Mouse (Mus musculus) left cerebral cortex, postnatal 10 days (tissue): ENCODE data around the gene Asrgl1. TPM values are rescaled to one million over a fixed set of nuclear protein-coding genes. Genes with fewer than 3 reads are reported as not detected.

Source experiments
- DNase-seq, 2 experiments: peaks; one replicate each; pipeline ENCODE4 v3.0.0; 2021 to 2022; ENCODE audit warnings: low spot score in 2 of 2, mixed read lengths in 1 of 2; ENCODE audit errors: extremely low spot score in 1 of 2
- intact Hi-C: fragments of 180-260 bp; cut with DNase I; formaldehyde crosslinking; loops from one replicate; pipeline ENCODE4 v1.15.1; 2025
- total RNA-seq, 2 experiments: library from RNA; stranded (reverse); gene quantifications; 2 replicates each; pipeline ENCODE4 v1.2.3; 2021

Asrgl1 gene
- total RNA-seq, 2 experiments from 2014 or later: 86.4 to 86.9 TPM

DNA sequence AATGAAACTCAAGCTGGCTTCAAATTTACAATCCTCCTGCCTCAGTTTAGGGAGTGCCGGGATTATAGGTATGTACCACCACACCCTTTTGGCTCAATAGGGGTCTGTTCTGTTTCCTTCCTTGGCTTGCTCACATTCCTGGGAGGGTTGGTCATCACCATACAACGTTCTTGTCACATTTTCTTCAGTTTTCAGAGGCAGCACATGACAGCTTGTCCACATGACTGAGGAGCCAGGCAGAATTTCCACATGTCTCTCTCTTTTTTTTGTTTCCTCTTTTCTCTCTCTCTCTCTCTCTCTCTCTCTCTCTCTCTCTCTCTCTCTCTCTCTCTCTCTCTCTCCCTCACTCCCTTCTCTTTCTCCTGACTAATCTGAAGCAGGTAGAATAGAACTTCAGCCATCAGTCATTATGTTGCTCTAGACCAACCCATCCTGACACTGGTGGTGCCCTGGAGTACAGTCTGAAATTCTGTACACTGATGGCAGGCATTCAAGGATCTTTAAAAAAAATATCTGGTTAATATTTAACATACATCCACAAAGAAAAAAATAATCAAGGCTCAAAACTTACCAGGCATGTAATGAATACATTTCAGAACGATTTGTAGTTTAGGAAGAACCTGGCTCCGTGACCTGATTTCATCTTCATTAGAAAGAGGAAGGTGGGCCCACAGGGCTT is 58.3 kb downstream of the Asrgl1 start:
- DNase-seq: no peak
- intact Hi-C loops: no loop called here

- intact Hi-C loops: no loop called here
- DNase-seq: no peak
Measured at GRCm38 (mm10) chr19:9076035-9076434, 59.4 kb downstream of the Asrgl1 start.

DNA sequence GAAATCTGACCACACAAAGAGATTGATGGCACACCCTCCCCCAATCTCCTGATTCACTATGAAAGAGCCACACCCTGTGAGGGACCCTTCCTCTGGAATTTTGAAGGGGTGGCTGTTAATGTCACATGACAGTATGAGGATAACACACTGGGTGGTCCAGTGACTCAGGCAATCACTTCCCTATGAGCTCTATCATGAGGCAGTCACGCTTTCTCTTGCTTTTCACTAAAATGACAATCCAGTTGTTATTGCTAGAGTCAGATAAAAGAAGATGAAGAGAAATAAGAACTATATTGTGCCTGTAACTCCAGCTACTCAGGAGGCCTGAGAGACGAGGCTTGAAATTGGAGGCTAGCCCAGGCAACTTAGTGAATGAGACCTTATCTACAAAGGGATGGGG is 59.9 kb downstream of the Asrgl1 start:
- intact Hi-C loops: no loop called here
- DNase-seq: no peak

DNA sequence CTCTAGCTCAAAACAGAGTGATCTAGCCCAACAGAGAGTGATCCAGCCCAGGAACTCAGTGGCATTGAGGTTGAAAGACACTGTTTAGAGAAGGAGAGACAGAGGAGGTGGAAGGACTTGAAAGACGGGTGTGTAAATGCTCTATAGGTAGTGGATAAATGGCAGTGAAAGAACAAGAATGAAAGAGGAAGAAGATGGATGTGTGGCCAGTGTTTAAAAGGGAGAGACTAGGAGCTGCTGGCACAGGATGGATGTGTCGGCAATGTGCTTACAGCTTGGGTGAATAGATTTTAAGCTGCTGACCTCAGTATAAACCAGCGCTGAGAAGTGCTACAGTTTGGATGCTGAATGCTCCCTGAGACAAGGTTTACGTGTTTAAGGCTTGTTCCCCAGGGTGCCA is 61.0 kb downstream of the Asrgl1 start:
- intact Hi-C loops: no loop called here
- no peak for DNase-seq

- intact Hi-C loops: no loop called here
- DNase-seq: no peak
Measured at GRCm38 (mm10) chr19:9073776-9074411, 61.5 kb downstream of the Asrgl1 start.

- no peak for DNase-seq
- intact Hi-C loops: no loop called here
Measured at GRCm38 (mm10) chr19:9072157-9072530, 63.3 kb downstream of the Asrgl1 start.

DNA sequence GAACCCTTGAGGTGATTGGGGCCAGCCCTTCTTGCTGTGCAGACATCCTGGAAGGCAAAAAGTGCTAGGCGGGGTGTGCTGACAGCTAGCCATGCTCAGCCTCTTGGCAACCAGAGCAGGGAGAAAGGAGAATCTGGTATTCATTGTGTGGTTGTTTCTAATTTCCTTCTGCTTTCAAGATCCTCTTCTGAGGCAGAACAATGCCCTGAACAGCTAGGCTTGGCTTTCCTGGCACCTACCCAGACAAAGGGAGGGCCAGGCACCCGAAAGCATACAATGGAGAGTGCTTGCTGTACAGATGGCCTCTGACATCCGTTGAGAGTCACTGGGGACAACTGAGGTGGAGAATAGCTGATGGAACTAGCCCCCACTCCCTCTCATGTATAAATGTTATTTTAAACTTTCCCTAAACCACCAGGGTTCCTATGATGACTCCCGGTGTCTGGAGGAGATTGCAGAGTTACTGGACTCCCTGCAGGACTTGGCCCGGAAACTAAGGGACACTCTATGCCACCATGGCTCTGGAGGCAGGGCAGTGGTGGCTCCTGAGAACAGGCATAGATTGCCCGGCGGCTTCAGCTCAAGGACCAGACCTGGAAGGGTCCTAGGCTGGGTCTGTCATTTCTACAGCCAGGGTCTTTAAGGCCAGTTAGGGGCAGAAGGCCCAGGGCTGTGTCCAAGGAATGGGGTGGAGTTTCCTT is 63.8 kb downstream of the Asrgl1 start:
- intact Hi-C loops: no loop called here
- DNase-seq: peak in 1 of 2 experiments; percentile 84

DNA sequence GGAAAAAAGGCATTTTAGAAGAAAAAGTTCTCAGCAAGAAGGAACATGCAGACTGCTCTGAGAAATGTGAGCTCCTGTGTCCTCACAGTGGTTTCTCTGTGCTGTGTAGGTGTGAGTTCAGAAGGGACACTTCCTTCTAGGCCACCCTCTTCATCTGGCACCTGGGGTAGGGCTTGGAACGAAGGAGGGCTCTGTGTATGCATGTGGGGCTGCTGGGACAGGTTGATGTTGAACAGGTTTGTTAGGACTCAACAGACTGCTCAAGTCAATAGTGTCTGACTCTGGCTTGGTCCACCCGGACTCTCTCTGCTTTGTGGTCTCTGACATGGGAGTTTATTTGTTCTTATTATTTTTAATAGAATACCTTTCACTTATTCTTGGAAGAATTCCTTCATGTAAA is 65.1 kb downstream of the Asrgl1 start:
- DNase-seq: no peak
- intact Hi-C loops: no loop called here

GRCm38 (mm10) chr19:9069687-9070307 is 65.6 kb downstream of the Asrgl1 start:
- peak; percentile 62 to 64 for DNase-seq
- intact Hi-C loops: no loop called here

- intact Hi-C loops: no loop called here
- DNase-seq: no peak
Measured at GRCm38 (mm10) chr19:9067292-9067691, 68.1 kb downstream of the Asrgl1 start.

DNA sequence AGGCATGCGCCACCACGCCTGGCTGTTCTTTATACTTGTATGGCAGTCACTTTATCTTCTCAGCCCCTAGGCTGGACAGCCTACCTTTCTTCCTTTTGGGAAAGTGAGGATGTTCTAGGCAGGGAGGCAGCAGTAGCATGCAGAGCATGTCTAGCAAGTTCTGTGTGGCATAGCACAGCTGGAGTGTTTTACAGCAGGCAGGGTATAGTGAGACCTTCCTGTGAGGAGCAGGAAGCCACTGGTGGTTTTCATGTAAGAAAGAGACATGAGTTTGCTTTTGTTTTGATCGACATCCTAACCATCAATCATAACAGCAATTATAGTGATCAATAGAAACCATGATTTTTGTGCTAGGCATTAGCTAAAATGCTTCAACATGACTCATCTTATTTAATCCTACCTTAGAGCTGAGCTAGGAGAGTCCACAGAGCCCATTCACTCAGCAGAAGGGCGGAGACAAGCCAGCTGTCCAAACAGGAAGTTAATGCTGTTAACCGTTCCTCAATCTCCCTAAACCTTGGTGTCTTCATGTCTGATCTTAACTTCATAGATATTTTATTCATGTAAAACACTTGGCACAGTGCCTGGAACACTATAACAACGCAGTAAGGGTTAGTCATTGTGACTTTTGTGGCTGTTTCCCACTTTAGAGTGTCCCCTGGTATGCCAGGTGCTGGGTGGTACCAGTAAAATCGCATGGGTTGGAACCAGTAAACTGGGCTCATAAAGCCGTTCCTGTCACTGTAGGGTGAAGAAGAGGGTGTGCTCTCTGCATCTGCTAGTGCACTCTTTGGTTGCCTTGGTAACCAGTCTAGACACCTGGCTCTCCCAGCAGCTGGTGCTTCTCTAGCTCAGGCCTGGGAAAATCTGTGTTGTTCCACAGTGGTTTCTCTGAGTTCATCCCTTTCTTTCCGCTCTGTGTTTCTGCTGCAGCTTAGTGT is 69.5 kb downstream of the Asrgl1 start:
- intact Hi-C loops: no loop called here
- peak in 1 of 2 experiments; percentile 34 for DNase-seq

DNA sequence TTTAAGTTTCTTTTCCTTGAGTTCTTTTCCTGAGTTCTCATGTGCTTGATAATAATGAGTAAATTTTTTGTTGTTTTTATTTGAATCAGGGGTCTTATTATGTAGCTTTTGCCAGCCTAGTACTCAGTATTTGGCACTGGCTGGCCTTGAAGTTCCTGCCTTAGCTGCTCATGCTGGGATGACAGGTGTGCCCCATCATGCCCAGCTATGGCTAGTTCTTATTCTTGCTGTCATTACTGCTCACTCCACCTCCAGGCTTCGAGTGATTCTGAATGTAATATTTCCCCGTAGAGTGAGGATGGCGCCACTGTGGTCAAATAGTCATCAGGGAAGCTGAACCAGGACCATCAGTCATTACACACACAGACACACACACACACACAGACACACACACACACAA is 71.6 kb downstream of the Asrgl1 start:
- intact Hi-C loops: no loop called here
- DNase-seq: no peak

DNA sequence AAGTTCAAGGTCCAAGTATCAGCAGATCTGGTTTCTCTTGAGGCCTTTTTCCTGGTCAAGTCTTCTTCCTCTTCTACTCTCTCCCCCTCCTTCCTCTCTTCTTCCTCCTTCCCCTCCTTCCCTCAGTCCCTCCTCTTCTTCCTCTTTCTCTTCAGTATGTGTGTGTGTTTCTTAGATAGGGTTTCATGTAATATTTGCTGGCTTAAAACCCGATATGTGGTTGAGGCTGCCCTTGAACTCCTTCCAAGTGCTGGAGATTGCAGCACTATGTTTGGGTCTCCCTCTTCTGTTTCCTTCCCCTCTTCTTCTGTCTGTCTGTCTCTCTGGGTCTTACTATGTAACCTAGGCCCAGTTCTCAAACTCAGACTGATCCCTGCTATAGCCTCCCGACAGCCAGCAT is 72.6 kb downstream of the Asrgl1 start:
- intact Hi-C loops: no loop called here
- DNase-seq: no peak

GRCm38 (mm10) chr19:9061221-9061893 is 74.1 kb downstream of the Asrgl1 start:
- intact Hi-C loops: no loop called here

DNA sequence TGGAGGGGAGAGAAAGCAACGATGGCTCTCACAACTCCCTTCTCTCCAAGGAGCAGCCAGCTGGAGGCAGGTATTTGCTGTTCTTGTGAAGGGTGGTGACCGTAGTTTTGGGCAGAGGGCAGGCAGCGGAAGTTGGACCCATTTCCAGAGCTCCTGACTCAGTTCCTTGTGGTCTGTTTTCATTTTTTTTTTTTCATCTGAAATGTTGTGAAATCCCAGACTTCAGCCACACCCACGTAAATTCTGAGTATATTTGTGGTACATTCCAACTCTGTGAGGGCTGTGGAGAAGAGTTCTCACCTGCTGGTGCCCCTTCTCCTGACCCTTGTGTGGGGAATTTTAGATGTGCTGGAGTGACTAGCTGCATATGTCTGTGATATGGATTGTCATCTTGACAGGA is 75.3 kb downstream of the Asrgl1 start:
- no peak for DNase-seq
- intact Hi-C loops: no loop called here

More at GRCm38 (mm10) chr19:9061221-9061893, 74.1 kb downstream of the Asrgl1 start:
- no peak for DNase-seq
